Mouse (Mus musculus) C2C12 (cell line): ENCODE results near the gene Cep126. TPM values are rescaled to one million over a fixed set of nuclear protein-coding genes. Genes with fewer than 3 reads are reported as not detected.

ENCODE experiments used
- H3K27me3 ChIP-seq: one replicate; pipeline ENCODE4 v1.6.1; 2011; ENCODE audit not compliant: control insufficient read depth, insufficient read depth, insufficient read length
- H3K36me3 ChIP-seq: one replicate; pipeline ENCODE4 v1.6.1; 2011; ENCODE audit not compliant: control insufficient read depth, insufficient read depth
- H3K4me3 ChIP-seq: one replicate; pipeline ENCODE4 v1.5.1; 2011; ENCODE audit warnings: mild to moderate bottlenecking, control low read depth; ENCODE audit not compliant: poor library complexity, insufficient read depth, severe bottlenecking
- H3K79me2 ChIP-seq: one replicate; pipeline ENCODE4 v1.6.1; 2011; ENCODE audit not compliant: control insufficient read depth, insufficient read depth
- H3K79me3 ChIP-seq: one replicate; pipeline ENCODE4 v1.6.1; 2011; ENCODE audit warnings: low read depth, control low read depth
- H3ac ChIP-seq: one replicate; pipeline ENCODE3; 2011; ENCODE audit warnings: low read depth; ENCODE audit not compliant: control insufficient read depth, insufficient read length
- CEBPB ChIP-seq: IDR thresholded peaks from one replicate; pipeline ENCODE4 v1.6.1; 2011; ENCODE audit warnings: low read depth, mild to moderate bottlenecking, control low read depth, moderate library complexity
- CTCF ChIP-seq: IDR thresholded peaks from one replicate; pipeline ENCODE4 v1.5.1; 2011; ENCODE audit not compliant: control insufficient read depth, insufficient read depth, insufficient read length
- FOSL1 ChIP-seq: IDR thresholded peaks from one replicate; pipeline ENCODE4 v1.8.0; 2011; ENCODE audit warnings: mild to moderate bottlenecking, low read length; ENCODE audit not compliant: poor library complexity, insufficient read depth, severe bottlenecking
- MAX ChIP-seq: IDR thresholded peaks from one replicate; pipeline ENCODE4 v1.6.1; 2011; ENCODE audit warnings: mild to moderate bottlenecking, control low read depth
- MYOD1 ChIP-seq: IDR thresholded peaks from one replicate; pipeline ENCODE4 v1.6.1; 2011; ENCODE audit warnings: low read depth; ENCODE audit not compliant: control insufficient read depth, insufficient read length
- MYOG ChIP-seq: IDR thresholded peaks from one replicate; pipeline ENCODE4 v1.6.1; 2011; ENCODE audit not compliant: control insufficient read depth, insufficient read length; ENCODE audit errors: extremely low read depth
- USF1 ChIP-seq: IDR thresholded peaks from one replicate; pipeline ENCODE4 v1.6.1; 2011; ENCODE audit warnings: low read depth, mild to moderate bottlenecking, control low read depth, moderate library complexity
- polyA plus RNA-seq: library from polyadenylated mRNA; unstranded; fragments of >200 nt; fragmentation: generic; extraction: Trizol; gene quantifications from one replicate; pipeline ENCODE4 v1.2.1, GENCODE M21; 2012; ENCODE audit warnings: missing spikeins

The Cep126 gene
- polyA plus RNA-seq, 1 experiment: 0.50 TPM

GRCm38 (mm10) chr9:8133586-8134115, 443 bp downstream of the Cep126 start:
- Histone ChIP-seq H3K36me3 (no peaks in the 10 kb centered on the region), H3K4me3 (peak overlapping the region; percentile 53), H3K79me3 (no peaks in the 10 kb centered on the region), H3K27me3 (no peaks in the 10 kb centered on the region), H3K79me2 (no peaks in the 10 kb centered on the region), H3ac (peak overlapping the region; percentile 79)
- TF ChIP-seq MYOD1 (no peak), MYOG (no peak), CTCF (no peak), FOSL1 (no peak), USF1 (no peak)

- Histone ChIP-seq H3K79me3 (no peaks in the 10 kb centered on the region), H3K27me3 (no peaks in the 10 kb centered on the region), H3K79me2 (no peaks in the 10 kb centered on the region), H3ac (no peak overlapping the region), H3K36me3 (no peaks in the 10 kb centered on the region), H3K4me3 (no peak overlapping the region)
- no peak for TF ChIP-seq CEBPB
- no peak for TF ChIP-seq MYOG
- no peak for TF ChIP-seq CTCF
- no peak for TF ChIP-seq MYOD1
- no peak for TF ChIP-seq USF1
- no peak for TF ChIP-seq MAX
- TF ChIP-seq FOSL1: no peak
Measured at GRCm38 (mm10) chr9:8123495-8123894, 10.6 kb downstream of the Cep126 start.

- Histone ChIP-seq H3K4me3 (no peak overlapping the region), H3K79me2 (no peaks in the 10 kb centered on the region), H3K36me3 (no peaks in the 10 kb centered on the region), H3K27me3 (no peaks in the 10 kb centered on the region), H3K79me3 (no peaks in the 10 kb centered on the region), H3ac (no peak overlapping the region)
- TF ChIP-seq MAX: no peak
- TF ChIP-seq CTCF: no peak
- TF ChIP-seq CEBPB: no peak
- TF ChIP-seq FOSL1: no peak
- TF ChIP-seq MYOG: no peak
- no peak for TF ChIP-seq USF1
- no peak for TF ChIP-seq MYOD1
Measured at GRCm38 (mm10) chr9:8114516-8114915, 19.6 kb downstream of the Cep126 start.

- no peaks in the 10 kb centered on the region for H3K79me3 ChIP-seq
- H3K79me2 ChIP-seq: no peaks in the 10 kb centered on the region
- no peaks in the 10 kb centered on the region for H3K36me3 ChIP-seq
- H3ac ChIP-seq: no peak overlapping the region
- no peak overlapping the region for H3K4me3 ChIP-seq
- no peak for TF ChIP-seq CEBPB
- no peak for TF ChIP-seq MYOG
- TF ChIP-seq MYOD1: no peak
- no peak for TF ChIP-seq FOSL1
- no peak for TF ChIP-seq USF1
- TF ChIP-seq MAX: no peak
- TF ChIP-seq CTCF: no peak
- no peaks in the 10 kb centered on the region for H3K27me3 ChIP-seq
Measured at GRCm38 (mm10) chr9:8103050-8103449, 31.0 kb downstream of the Cep126 start.

GRCm38 (mm10) chr9:8100962-8101361, 33.1 kb downstream of the Cep126 start:
- no peaks in the 10 kb centered on the region for H3K36me3 ChIP-seq
- no peaks in the 10 kb centered on the region for H3K79me2 ChIP-seq
- H3ac ChIP-seq: no peak overlapping the region
- H3K27me3 ChIP-seq: no peaks in the 10 kb centered on the region
- H3K4me3 ChIP-seq: no peak overlapping the region
- H3K79me3 ChIP-seq: no peaks in the 10 kb centered on the region
- no peak for TF ChIP-seq MYOD1
- no peak for TF ChIP-seq CTCF
- no peak for TF ChIP-seq MYOG
- TF ChIP-seq MAX: no peak
- no peak for TF ChIP-seq FOSL1
- no peak for TF ChIP-seq USF1
- TF ChIP-seq CEBPB: no peak

GRCm38 (mm10) chr9:8078882-8079281, 55.2 kb downstream of the Cep126 start:
- no peaks in the 10 kb centered on the region for H3K27me3 ChIP-seq

More at GRCm38 (mm10) chr9:8078882-8079281, 55.2 kb downstream of the Cep126 start:
- TF ChIP-seq CEBPB: no peak
- TF ChIP-seq MYOD1: no peak
- TF ChIP-seq FOSL1: no peak
- TF ChIP-seq CTCF: no peak
- no peak for TF ChIP-seq USF1
- Histone ChIP-seq H3K79me2 (no peaks in the 10 kb centered on the region), H3ac (no peak overlapping the region), H3K79me3 (no peaks in the 10 kb centered on the region), H3K4me3 (no peak overlapping the region), H3K36me3 (no peaks in the 10 kb centered on the region)
